24 mouse cellular contexts compared by ENCODE assay signal in genomic region chr2:74725171-74725570, GRCm38 (mm10). TPM values are rescaled to one million over a fixed set of nuclear protein-coding genes. Genes with fewer than 3 reads are reported as not detected.
DNase-seq lines count a peak whose midpoint lies in the region; ATAC-seq and TF ChIP-seq lines count a peak whose summit lies in the region.
"Had no signal": no experiment of that assay in that cellular context is flagged by ENCODE, and none has a peak within 500 bp of the region (broad histone marks: within the 10 kb centered on the region; RNA-seq: fewer than 3 reads in every experiment).

No protein-coding gene starts in this region.

- no peak for TF ChIP-seq POLR2A in lung, adult 2 months (IDR thresholded peaks at IDR 0.05; ENCODE audit: borderline replicate concordance, extremely low read depth, low read depth, low read length)

- peaks cover 94% of the 10 kb centered on the region for H3K27me3 ChIP-seq in heart, embryonic 12.5 days (replicated peaks)
- H3K27me3 ChIP-seq in liver, embryonic 11.5 days (replicated peaks; ENCODE audit: control insufficient read depth, insufficient read depth, low read length): peaks cover 98% of the 10 kb centered on the region
- H3K27me3 ChIP-seq in liver, embryonic 12.5 days (replicated peaks): peaks cover 98% of the 10 kb centered on the region
- peaks cover 96% of the 10 kb centered on the region for H3K27me3 ChIP-seq in hindbrain, embryonic 13.5 days
- H3K27me3 ChIP-seq in neural tube, embryonic 12.5 days (replicated peaks): no peaks in the 10 kb centered on the region
- H3K27me3 ChIP-seq: Patski had no signal

- no peaks in the 10 kb centered on the region for H3K36me3 ChIP-seq in heart, embryonic 12.5 days
- no peaks in the 10 kb centered on the region for H3K36me3 ChIP-seq in liver, embryonic 11.5 days (ENCODE audit: control insufficient read depth, insufficient read depth, low read length)
- no peaks in the 10 kb centered on the region for H3K36me3 ChIP-seq in liver, embryonic 12.5 days
- H3K36me3 ChIP-seq in hindbrain, embryonic 13.5 days: no peaks in the 10 kb centered on the region
- peaks cover 24% of the 10 kb centered on the region for H3K36me3 ChIP-seq in neural tube, embryonic 12.5 days
- H3K36me3 ChIP-seq: midbrain, embryonic 15.5 days had no signal

- no peak for ATAC-seq in heart, embryonic 12.5 days (ENCODE audit: insufficient number of reproducible peaks, low FRiP score)
- no peak for ATAC-seq in liver, embryonic 11.5 days (replicated peaks; ENCODE audit: low FRiP score)
- no peak for ATAC-seq in liver, embryonic 12.5 days
- ATAC-seq in hindbrain, embryonic 13.5 days (ENCODE audit: low FRiP score): no peak
- no peak for ATAC-seq in neural tube, embryonic 12.5 days (ENCODE audit: low FRiP score, low read depth)
- ATAC-seq: activated CD4-positive, CD25-positive, alpha-beta regulatory T cell, adult 4 months; forebrain, embryonic 16.5 days; midbrain, embryonic 15.5 days; Patski had no signal

- peaks cover 10% of the 10 kb centered on the region for H3K4me1 ChIP-seq in heart, embryonic 12.5 days (replicated peaks)
- 0 out of 2 replicates have a peak, but pooled peaks cover 2% of the 10 kb centered on the region for H3K4me1 ChIP-seq in liver, embryonic 11.5 days (replicated peaks; ENCODE audit: control insufficient read depth, insufficient read depth, low read length)
- H3K4me1 ChIP-seq in liver, embryonic 12.5 days: peaks cover 5% of the 10 kb centered on the region; the same call in 1 of the 2 replicates
- peaks cover 55% of the 10 kb centered on the region for H3K4me1 ChIP-seq in hindbrain, embryonic 13.5 days (replicated peaks)
- peaks cover 93% of the 10 kb centered on the region for H3K4me1 ChIP-seq in neural tube, embryonic 12.5 days
- no peaks in the 10 kb centered on the region for H3K4me1 ChIP-seq in lung, adult 2 months (ENCODE audit: control insufficient read depth, insufficient read depth, low read length)

- no peak overlapping the region for H3K9ac ChIP-seq in heart, embryonic 12.5 days
- no peak overlapping the region for H3K9ac ChIP-seq in liver, embryonic 11.5 days (ENCODE audit: low read depth, low read length)
- H3K9ac ChIP-seq in liver, embryonic 12.5 days: no peak overlapping the region
- H3K9ac ChIP-seq in hindbrain, embryonic 13.5 days: peak overlapping the region; percentile 87
- peak overlapping the region; percentile 96 for H3K9ac ChIP-seq in neural tube, embryonic 12.5 days
- H3K9ac ChIP-seq: lung, embryonic 14.5 days; midbrain, embryonic 15.5 days had no signal

- 2% methylated on average over 17 of the region's 17 CpGs for WGBS in heart, embryonic 12.5 days
- WGBS in liver, embryonic 11.5 days: 21% methylated on average over 17 of the region's 17 CpGs
- WGBS in liver, embryonic 12.5 days (ENCODE audit: insufficient replicate concordance): 22% methylated on average over 17 of the region's 17 CpGs
- WGBS in hindbrain, embryonic 13.5 days: 2% methylated on average over 17 of the region's 17 CpGs
- WGBS in neural tube, embryonic 12.5 days: 6% methylated on average over 17 of the region's 17 CpGs
- WGBS in lung, adult 2 months: 18% methylated on average over 17 of the region's 17 CpGs

- no peak for TF ChIP-seq CTCF in layer of hippocampus, adult 2 months (conservative IDR thresholded peaks at IDR 0.05)
- no peak for TF ChIP-seq CTCF in lung, adult 2 months (IDR thresholded peaks at IDR 0.05; ENCODE audit: insufficient read depth, low read length)

- DNase-seq in heart, adult 11 months: peak; percentile 71
- DNase-seq in liver, embryonic 11.5 days (ENCODE audit: low spot score): peak; percentile 39
- DNase-seq in layer of hippocampus, adult 2 months (ENCODE audit: low spot score in 2 of 2): no peak
- no peak for DNase-seq in lung, adult 2 months
- DNase-seq: B cell, adult 2 months; gastrocnemius, adult 2 months; heart, postnatal 4 days; liver; lung, embryonic 14.5 days; lung, postnatal 4 days; right cerebral cortex, postnatal 4 days; thymus, postnatal 36 days had no signal

- no peak overlapping the region for H3K27ac ChIP-seq in heart, embryonic 12.5 days (ENCODE audit: poor library complexity, severe bottlenecking)
- H3K27ac ChIP-seq in liver, embryonic 11.5 days (ENCODE audit: low read depth, low read length): no peak overlapping the region
- H3K27ac ChIP-seq in liver, embryonic 12.5 days: no peak overlapping the region
- H3K27ac ChIP-seq in hindbrain, embryonic 13.5 days: peak overlapping the region; percentile 97
- H3K27ac ChIP-seq in neural tube, embryonic 12.5 days: peak overlapping the region; percentile 93
- H3K27ac ChIP-seq in layer of hippocampus, adult 2 months: no peak overlapping the region
- H3K27ac ChIP-seq: gastrocnemius, adult 2 months; midbrain, embryonic 15.5 days had no signal

- no peak overlapping the region for H3K4me2 ChIP-seq in heart, embryonic 12.5 days
- H3K4me2 ChIP-seq in liver, embryonic 11.5 days: no peak overlapping the region
- no peak overlapping the region for H3K4me2 ChIP-seq in liver, embryonic 12.5 days
- H3K4me2 ChIP-seq in hindbrain, embryonic 13.5 days: peak overlapping the region; percentile 83
- H3K4me2 ChIP-seq in neural tube, embryonic 12.5 days (replicated peaks): peak overlapping the region; percentile 96
- H3K4me2 ChIP-seq: lung, embryonic 14.5 days; midbrain, embryonic 15.5 days had no signal

- no peaks in the 10 kb centered on the region for H3K9me3 ChIP-seq in heart, embryonic 12.5 days (replicated peaks)
- H3K9me3 ChIP-seq in liver, embryonic 11.5 days (ENCODE audit: control insufficient read depth, low read length): no peaks in the 10 kb centered on the region
- H3K9me3 ChIP-seq in liver, embryonic 12.5 days (replicated peaks): no peaks in the 10 kb centered on the region
- H3K9me3 ChIP-seq in hindbrain, embryonic 13.5 days: no peaks in the 10 kb centered on the region
- H3K9me3 ChIP-seq in neural tube, embryonic 12.5 days: no peaks in the 10 kb centered on the region
- H3K9me3 ChIP-seq: midbrain, embryonic 15.5 days had no signal

- H3K4me3 ChIP-seq in heart, embryonic 12.5 days: no peak overlapping the region
- H3K4me3 ChIP-seq in liver, embryonic 11.5 days (ENCODE audit: low read depth, low read length): no peak overlapping the region
- H3K4me3 ChIP-seq in liver, embryonic 12.5 days: no peak overlapping the region
- H3K4me3 ChIP-seq in hindbrain, embryonic 13.5 days: peak overlapping the region; percentile 57
- peak overlapping the region; percentile 56 for H3K4me3 ChIP-seq in neural tube, embryonic 12.5 days
- no peak overlapping the region for H3K4me3 ChIP-seq in layer of hippocampus, adult 2 months
- H3K4me3 ChIP-seq in lung, adult 2 months (replicated peaks; ENCODE audit: extremely low read depth, low read depth, low read length): no peak overlapping the region
- H3K4me3 ChIP-seq: gastrocnemius, adult 2 months; midbrain, embryonic 15.5 days had no signal

RNA-seq across cellular contexts. Expression of gene Gm28230, which starts 1.4 kb away (rescaled TPM):
- 0.08 TPM in 1 of 2 replicates, not detected in the other for polyA plus RNA-seq in heart, embryonic 12.5 days (2016; fragmentation: Nextera tagmentation; extraction: Ambion mirVana)
- not detected in 2 replicates for polyA plus RNA-seq in liver, embryonic 11.5 days (2014; fragmentation: Nextera tagmentation; extraction: Ambion mirVana)
- polyA plus RNA-seq in liver, embryonic 12.5 days (2016; fragmentation: Nextera tagmentation; extraction: Ambion mirVana): not detected in 2 replicates
- polyA plus RNA-seq in hindbrain, embryonic 13.5 days (2015; fragmentation: Nextera tagmentation; extraction: Ambion mirVana): 1.3 and 1.5 TPM in 2 replicates
- polyA plus RNA-seq in neural tube, embryonic 12.5 days (2016; fragmentation: Nextera tagmentation; extraction: Ambion mirVana): 6.9 and 9.1 TPM in 2 replicates
- not detected for total RNA-seq in layer of hippocampus, adult 2 months (2021)
- polyA plus RNA-seq in lung, adult 2 months (2012; rRNA removed): 0.14 and 0.18 TPM in 2 replicates
- total RNA-seq: granulocyte monocyte progenitor cell, adult 5-6 weeks; heart, postnatal 4 days; layer of hippocampus, postnatal 10 days; left cerebral cortex, postnatal 10 days had no signal
- polyA plus RNA-seq: activated CD4-positive, CD25-positive, alpha-beta regulatory T cell, adult 4 months; forebrain, embryonic 16.5 days; heart, embryonic 14.5 days; lung, embryonic 14.5 days; midbrain, embryonic 15.5 days had no signal

RNA-seq across cellular contexts. Expression of gene Hoxd4, which starts 13.4 kb away (rescaled TPM):
- polyA plus RNA-seq in heart, embryonic 12.5 days (2016; fragmentation: Nextera tagmentation; extraction: Ambion mirVana): 0.19 TPM in 1 of 2 replicates, not detected in the other
- polyA plus RNA-seq in liver, embryonic 11.5 days (2014; fragmentation: Nextera tagmentation; extraction: Ambion mirVana): 0.14 and 0.18 TPM in 2 replicates
- not detected in 2 replicates for polyA plus RNA-seq in liver, embryonic 12.5 days (2016; fragmentation: Nextera tagmentation; extraction: Ambion mirVana)
- polyA plus RNA-seq in hindbrain, embryonic 13.5 days (2015; fragmentation: Nextera tagmentation; extraction: Ambion mirVana): 4.1 and 4.2 TPM in 2 replicates
- polyA plus RNA-seq in neural tube, embryonic 12.5 days (2016; fragmentation: Nextera tagmentation; extraction: Ambion mirVana): 14.2 and 16.0 TPM in 2 replicates
- total RNA-seq in layer of hippocampus, adult 2 months (2021): not detected
- 0.63 and 1.4 TPM in 2 replicates for polyA plus RNA-seq in lung, adult 2 months (2012; rRNA removed)
- total RNA-seq: granulocyte monocyte progenitor cell, adult 5-6 weeks; layer of hippocampus, postnatal 10 days; left cerebral cortex, postnatal 10 days had no signal
- polyA plus RNA-seq: activated CD4-positive, CD25-positive, alpha-beta regulatory T cell, adult 4 months; forebrain, embryonic 16.5 days; lung, embryonic 14.5 days; midbrain, embryonic 15.5 days had no signal

RNA-seq across cellular contexts. Expression of gene Hoxd3, which starts 13.4 kb away (rescaled TPM):
- 2.5 and 3.1 TPM in 2 replicates for polyA plus RNA-seq in heart, embryonic 12.5 days (2016; fragmentation: Nextera tagmentation; extraction: Ambion mirVana)
- polyA plus RNA-seq in liver, embryonic 11.5 days (2014; fragmentation: Nextera tagmentation; extraction: Ambion mirVana): 0.47 and 0.87 TPM in 2 replicates
- polyA plus RNA-seq in liver, embryonic 12.5 days (2016; fragmentation: Nextera tagmentation; extraction: Ambion mirVana): 0.18 and 0.30 TPM in 2 replicates
- 76.0 and 82.5 TPM in 2 replicates for polyA plus RNA-seq in hindbrain, embryonic 13.5 days (2015; fragmentation: Nextera tagmentation; extraction: Ambion mirVana)
- 55.9 and 68.9 TPM in 2 replicates for polyA plus RNA-seq in neural tube, embryonic 12.5 days (2016; fragmentation: Nextera tagmentation; extraction: Ambion mirVana)
- total RNA-seq in layer of hippocampus, adult 2 months (2021): not detected
- 0.09 TPM in 2 replicates for polyA plus RNA-seq in lung, adult 2 months (2012; rRNA removed)
- total RNA-seq: gastrocnemius, adult 2 months; granulocyte monocyte progenitor cell, adult 5-6 weeks; layer of hippocampus, postnatal 10 days; left cerebral cortex, postnatal 10 days had no signal
- polyA plus RNA-seq: activated CD4-positive, CD25-positive, alpha-beta regulatory T cell, adult 4 months; forebrain, embryonic 16.5 days; lung, embryonic 14.5 days had no signal

RNA-seq across cellular contexts. Expression of gene Hoxd8, which starts 20.8 kb away (rescaled TPM):
- polyA plus RNA-seq in heart, embryonic 12.5 days (2016; fragmentation: Nextera tagmentation; extraction: Ambion mirVana): 0.10 and 0.37 TPM in 2 replicates
- 0.82 and 1.2 TPM in 2 replicates for polyA plus RNA-seq in liver, embryonic 11.5 days (2014; fragmentation: Nextera tagmentation; extraction: Ambion mirVana)
- polyA plus RNA-seq in liver, embryonic 12.5 days (2016; fragmentation: Nextera tagmentation; extraction: Ambion mirVana): 0.11 and 0.14 TPM in 2 replicates
- polyA plus RNA-seq in hindbrain, embryonic 13.5 days (2015; fragmentation: Nextera tagmentation; extraction: Ambion mirVana): 0.79 and 1.5 TPM in 2 replicates
- 20.8 and 21.4 TPM in 2 replicates for polyA plus RNA-seq in neural tube, embryonic 12.5 days (2016; fragmentation: Nextera tagmentation; extraction: Ambion mirVana)
- not detected for total RNA-seq in layer of hippocampus, adult 2 months (2021)
- 0.49 and 0.67 TPM in 2 replicates for polyA plus RNA-seq in lung, adult 2 months (2012; rRNA removed)
- total RNA-seq: granulocyte monocyte progenitor cell, adult 5-6 weeks; left cerebral cortex, postnatal 10 days had no signal
- polyA plus RNA-seq: activated CD4-positive, CD25-positive, alpha-beta regulatory T cell, adult 4 months; forebrain, embryonic 16.5 days had no signal

RNA-seq across cellular contexts. Expression of gene Hoxd9, which starts 27.6 kb away (rescaled TPM):
- polyA plus RNA-seq in heart, embryonic 12.5 days (2016; fragmentation: Nextera tagmentation; extraction: Ambion mirVana): 0.08 TPM in 1 of 2 replicates, not detected in the other
- 0.10 and 0.22 TPM in 2 replicates for polyA plus RNA-seq in liver, embryonic 11.5 days (2014; fragmentation: Nextera tagmentation; extraction: Ambion mirVana)
- 0.06 TPM in 1 of 2 replicates, not detected in the other for polyA plus RNA-seq in liver, embryonic 12.5 days (2016; fragmentation: Nextera tagmentation; extraction: Ambion mirVana)
- polyA plus RNA-seq in hindbrain, embryonic 13.5 days (2015; fragmentation: Nextera tagmentation; extraction: Ambion mirVana): not detected in 2 replicates
- polyA plus RNA-seq in neural tube, embryonic 12.5 days (2016; fragmentation: Nextera tagmentation; extraction: Ambion mirVana): 34.4 and 36.8 TPM in 2 replicates
- total RNA-seq in layer of hippocampus, adult 2 months (2021): not detected
- 0.43 and 0.75 TPM in 2 replicates for polyA plus RNA-seq in lung, adult 2 months (2012; rRNA removed)
- total RNA-seq: granulocyte monocyte progenitor cell, adult 5-6 weeks; layer of hippocampus, postnatal 10 days; left cerebral cortex, postnatal 10 days had no signal
- polyA plus RNA-seq: activated CD4-positive, CD25-positive, alpha-beta regulatory T cell, adult 4 months; forebrain, embryonic 16.5 days; midbrain, embryonic 15.5 days had no signal

Comparison
In these comparisons a context has a peak if more than half of its experiments do, and no peak if none do; other contexts are left out.
1. DNase-seq: peak in heart, adult 11 months (single experiment) and liver, embryonic 11.5 days (single experiment); none in layer of hippocampus, adult 2 months (0 of 2) and lung, adult 2 months (single experiment).
2. H3K27ac ChIP-seq: peak in hindbrain, embryonic 13.5 days (single experiment) and neural tube, embryonic 12.5 days (single experiment); none in heart, embryonic 12.5 days (single experiment), liver, embryonic 11.5 days (single experiment), liver, embryonic 12.5 days (single experiment) and layer of hippocampus, adult 2 months (single experiment).
3. H3K4me2 ChIP-seq: peak in hindbrain, embryonic 13.5 days (single experiment) and neural tube, embryonic 12.5 days (single experiment); none in heart, embryonic 12.5 days (single experiment), liver, embryonic 11.5 days (single experiment) and liver, embryonic 12.5 days (single experiment).
4. H3K4me3 ChIP-seq: peak in hindbrain, embryonic 13.5 days (single experiment) and neural tube, embryonic 12.5 days (single experiment); none in heart, embryonic 12.5 days (single experiment), liver, embryonic 11.5 days (single experiment), liver, embryonic 12.5 days (single experiment), layer of hippocampus, adult 2 months (single experiment) and lung, adult 2 months (single experiment).
5. H3K9ac ChIP-seq: peak in hindbrain, embryonic 13.5 days (single experiment) and neural tube, embryonic 12.5 days (single experiment); none in heart, embryonic 12.5 days (single experiment), liver, embryonic 11.5 days (single experiment) and liver, embryonic 12.5 days (single experiment).
6. RNA of gene Hoxd3, which starts 13.4 kb away (polyA plus RNA-seq): 76.0 to 82.5 TPM in hindbrain, embryonic 13.5 days and 55.9 to 68.9 TPM in neural tube, embryonic 12.5 days; 2.5 to 3.1 TPM in heart, embryonic 12.5 days, 0.47 to 0.87 TPM in liver, embryonic 11.5 days, 0.18 to 0.30 TPM in liver, embryonic 12.5 days and 0.09 TPM in lung, adult 2 months; every median in the first group is over 10 times any median in the second.